Mouse (Mus musculus) spleen, adult 2 months (tissue): ENCODE measurements at regions not wholly inside any gene's neighbourhood (a gene's known extent, or its start where the extent isn't known, plus 50 kb on each side); places are given as distances from the start of the nearest gene placed in this dataset.
"Not testable (repeated sequence)": the region's sequence is repeated elsewhere in the genome, so short reads cannot be mapped to it uniquely, and the experiment has no call there.

Source experiments
- DNase-seq, 2 experiments: peaks; one replicate each; pipeline versions ENCODE4 v3.0.0 to v3.0.0-alpha.2; 2012 to 2021; ENCODE audit warnings: low spot score in 2 of 2, low read depth in 1 of 2
- H3K27ac ChIP-seq: fragments of 200-500 bp; 2 replicates; pipeline ENCODE4 v1.5.1; 2012; ENCODE audit warnings: low read length, inconsistent platforms; ENCODE audit not compliant: insufficient read depth
- H3K27me3 ChIP-seq: fragments of 200-500 bp; 2 replicates; pipeline ENCODE4 v1.6.1; 2012; ENCODE audit warnings: mild to moderate bottlenecking, moderate library complexity, low read length, inconsistent platforms; ENCODE audit not compliant: control insufficient read depth, insufficient read depth
- H3K36me3 ChIP-seq: fragments of 200-500 bp; 2 replicates; pipeline ENCODE4 v1.6.1; 2012; ENCODE audit warnings: mild to moderate bottlenecking, low read length, inconsistent platforms; ENCODE audit not compliant: control insufficient read depth, insufficient read depth
- H3K4me1 ChIP-seq: fragments of 200-500 bp; 2 replicates; pipeline ENCODE4 v1.6.1; 2011; ENCODE audit warnings: inconsistent platforms; ENCODE audit not compliant: control insufficient read depth, insufficient read depth, insufficient read length
- H3K4me3 ChIP-seq: fragments of 200-500 bp; 2 replicates; pipeline ENCODE4 v1.5.1; 2011; ENCODE audit warnings: mild to moderate bottlenecking, inconsistent platforms; ENCODE audit not compliant: insufficient read depth, insufficient read length; ENCODE audit errors: extremely low read depth
- CTCF ChIP-seq: fragments of 200-500 bp; IDR thresholded peaks from 2 replicates; pipeline ENCODE4 v1.5.1; 2011; ENCODE audit warnings: mild to moderate bottlenecking, inconsistent platforms; ENCODE audit not compliant: insufficient read depth, insufficient read length, insufficient replicate concordance; ENCODE audit errors: extremely low read depth
- POLR2A ChIP-seq: fragments of 200-500 bp; IDR thresholded peaks from 2 replicates; pipeline ENCODE4 v1.6.1; 2011; ENCODE audit warnings: low read depth, low read length, inconsistent platforms
- WGBS: fragments of 180-500 bp; shearing (Covaris S2); methylation state at CpG from one replicate; pipeline ENCODE4 v1.1.7; 2018; 5-methylcytosine and 5-hydroxymethylcytosine counted together

GRCm38 (mm10) chr10:57322717-57323424 lies 163.3 kb upstream of the Hsf2 start:
- 71% methylated on average over 2 of the region's 2 CpGs for WGBS
- no peak for TF ChIP-seq POLR2A
- no peak for TF ChIP-seq CTCF
- Histone ChIP-seq H3K4me3 (no peak overlapping the region), H3K36me3 (no peaks in the 10 kb centered on the region), H3K27me3 (no peaks in the 10 kb centered on the region), H3K27ac (no peak overlapping the region), H3K4me1 (no peaks in the 10 kb centered on the region)
- no peak for DNase-seq

- Histone ChIP-seq H3K36me3 (no peaks in the 10 kb centered on the region), H3K4me1 (no peaks in the 10 kb centered on the region), H3K27me3 (no peaks in the 10 kb centered on the region), H3K4me3 (no peak overlapping the region), H3K27ac (no peak overlapping the region)
- 62% methylated on average over 1 of the region's 1 CpGs for WGBS
- TF ChIP-seq CTCF: no peak
- no peak for TF ChIP-seq POLR2A
- DNase-seq: no peak
Measured at GRCm38 (mm10) chr10:57324226-57324625, 162.0 kb upstream of the Hsf2 start.

- 89% methylated on average over 1 of the region's 1 CpGs for WGBS
- not testable (repeated sequence) for H3K36me3 ChIP-seq
Measured at GRCm38 (mm10) chr10:57362781-57363180, 123.4 kb upstream of the Hsf2 start.

More at GRCm38 (mm10) chr10:57362781-57363180, 123.4 kb upstream of the Hsf2 start:
- not testable (repeated sequence) for H3K4me1 ChIP-seq, DNase-seq, H3K27ac ChIP-seq, H3K4me3 ChIP-seq, H3K27me3 ChIP-seq
